Mouse (Mus musculus) midbrain, postnatal 0 days (tissue): ENCODE measurements around the gene Dolk. TPM values are rescaled to one million over a fixed set of nuclear protein-coding genes. Genes with fewer than 3 reads are reported as not detected.

Source experiments
- ATAC-seq: fragments of 200-750 bp; cut with Nextera tagmentation; 2 replicates; pipeline ENCODE4 v1.8.0; 2017; ENCODE audit warnings: moderate number of reproducible peaks, mild to moderate bottlenecking, moderate TSS enrichment, moderate library complexity; ENCODE audit not compliant: low FRiP score
- DNase-seq: peaks from one replicate; pipeline ENCODE4 v3.0.0-alpha.2; 2015; ENCODE audit warnings: low spot score
- H3K27ac ChIP-seq: fragments of 300-500 bp; sonication (generic); 2 replicates; pipeline ENCODE4 v1.5.1; 2014; ENCODE audit warnings: low read depth, mild to moderate bottlenecking, low read length, mixed read lengths
- H3K27me3 ChIP-seq: fragments of 300-500 bp; sonication (generic); 2 replicates; pipeline ENCODE4 v1.6.1; 2014; ENCODE audit warnings: low read length, control low read depth, mixed read lengths; ENCODE audit not compliant: insufficient read depth
- H3K36me3 ChIP-seq: fragments of 300-500 bp; sonication (generic); 2 replicates; pipeline ENCODE4 v1.6.1; 2014; ENCODE audit warnings: low read length, control low read depth, mixed read lengths; ENCODE audit not compliant: insufficient read depth
- H3K4me1 ChIP-seq: fragments of 300-500 bp; sonication (generic); 2 replicates; pipeline ENCODE4 v1.6.1; 2014; ENCODE audit warnings: mild to moderate bottlenecking, control low read depth, antibody characterized with exemption, low read length, mixed read lengths; ENCODE audit not compliant: insufficient read depth
- H3K4me2 ChIP-seq: fragments of 300-500 bp; sonication (generic); 2 replicates; pipeline ENCODE4 v1.6.1; 2014; ENCODE audit warnings: low read depth, mild to moderate bottlenecking, low read length, mixed read lengths; ENCODE audit not compliant: poor library complexity, severe bottlenecking
- H3K4me3 ChIP-seq: fragments of 300-500 bp; sonication (generic); 2 replicates; pipeline ENCODE4 v1.5.1; 2014; ENCODE audit warnings: low read depth, mild to moderate bottlenecking, low read length, moderate library complexity
- H3K9ac ChIP-seq: fragments of 300-500 bp; sonication (generic); replicated peaks from 2 replicates; pipeline ENCODE4 v1.6.1; 2014; ENCODE audit warnings: mild to moderate bottlenecking, low read length, moderate library complexity, mixed read lengths; ENCODE audit not compliant: poor library complexity, severe bottlenecking
- H3K9me3 ChIP-seq: fragments of 300-500 bp; sonication (generic); 2 replicates; pipeline ENCODE4 v1.6.1; 2016; ENCODE audit warnings: low read length, control low read depth
- CTCF ChIP-seq: IDR thresholded peaks from 2 replicates; pipeline ENCODE4 v1.5.1; 2016; ENCODE audit warnings: antibody characterized with exemption, mild to moderate bottlenecking
- WGBS: fragments of 180-500 bp; shearing (Covaris S2); extraction: QIAGEN DNeasy Blood & Tissue Kit; methylation state at CpG from one replicate; pipeline ENCODE4 v1.1.7; 2014; 5-methylcytosine and 5-hydroxymethylcytosine counted together
- polyA plus RNA-seq: library from polyadenylated mRNA; unstranded; fragments of >200 nt; fragmentation: Nextera tagmentation; extraction: Ambion mirVana; gene quantifications from 2 replicates; pipeline ENCODE4 v1.2.1, GENCODE M21; 2015
- total RNA-seq: library from RNA; depleted of rRNA; stranded (reverse); fragments of >200 nt; gene quantifications from 2 replicates; pipeline ENCODE4 v1.2.3, GENCODE M21; 2014; rRNA removed

The Dolk gene
- total and polyA plus RNA-seq, 2 experiments from 2014 or later: 38.7 to 44.7 TPM

DNA sequence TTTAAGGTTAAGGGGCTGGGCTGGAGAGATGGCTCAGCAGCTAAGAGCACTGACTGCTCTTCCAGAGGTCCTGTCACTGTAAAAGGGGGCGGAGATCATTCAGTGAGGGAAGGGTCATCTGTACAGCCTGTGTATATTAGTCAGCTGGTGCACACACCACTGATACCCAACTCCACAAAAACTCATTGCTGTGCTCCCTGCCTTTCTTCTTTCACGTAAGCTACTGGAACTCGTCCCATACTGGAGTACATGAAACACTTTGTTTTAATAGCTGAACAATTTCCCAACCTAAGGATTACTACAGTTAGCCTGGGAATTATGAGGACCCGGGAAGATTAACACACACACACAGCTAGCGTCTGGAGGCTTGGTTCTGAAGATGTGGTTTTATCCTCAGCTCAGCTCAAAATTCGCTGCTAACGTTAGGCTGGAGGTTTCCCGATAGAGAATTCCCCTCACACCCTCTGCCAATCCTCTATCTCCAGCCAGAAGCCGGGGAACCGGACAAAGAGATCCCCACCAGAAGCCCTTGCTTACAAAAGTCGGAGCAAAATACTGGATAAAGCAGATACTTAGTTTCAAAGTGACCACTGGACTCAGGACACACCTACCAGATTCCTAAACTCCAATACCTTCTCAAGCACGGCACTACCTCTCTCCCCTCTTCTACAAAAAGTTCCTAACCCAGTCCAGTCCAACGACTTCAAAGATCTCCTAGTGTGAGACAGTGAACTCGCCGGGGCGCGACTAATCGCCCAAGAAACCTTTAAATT is 49.5 kb downstream of the Dolk start:
- H3K27ac ChIP-seq: peak overlapping the region; percentile 90
- H3K27me3 ChIP-seq: no peaks in the 10 kb centered on the region
- ATAC-seq: no peak
- H3K4me1 ChIP-seq: peaks cover 10% of the 10 kb centered on the region
- no peak for TF ChIP-seq CTCF
- H3K36me3 ChIP-seq: peaks cover 13% of the 10 kb centered on the region
- peak overlapping the region; percentile 36 for H3K9ac ChIP-seq
- H3K4me3 ChIP-seq: peak overlapping the region; percentile 79
- H3K4me2 ChIP-seq: peak overlapping the region; percentile 84
- WGBS: 4% methylated on average over 18 of the region's 18 CpGs
- no peak for DNase-seq
- no peaks in the 10 kb centered on the region for H3K9me3 ChIP-seq

DNA sequence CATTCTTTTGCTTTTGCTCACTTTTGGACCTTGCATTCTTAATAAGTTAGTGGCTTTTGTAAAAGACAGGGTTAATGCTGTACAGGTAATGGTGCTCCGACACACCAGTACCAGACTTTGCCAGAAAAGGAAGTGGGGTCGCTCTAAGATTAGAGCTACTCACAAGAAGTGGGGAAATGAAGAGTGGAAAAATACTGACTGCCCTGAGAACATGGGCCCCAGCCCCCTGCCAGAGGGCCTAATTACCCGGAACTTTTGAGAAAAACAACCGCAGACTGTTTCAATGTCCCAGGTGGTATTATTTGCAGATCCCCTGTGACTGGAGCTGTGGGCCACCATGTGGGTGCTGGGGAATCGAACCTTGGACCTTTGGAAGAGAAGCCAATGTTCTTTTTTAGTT is 50.5 kb downstream of the Dolk start:
- no peak for TF ChIP-seq CTCF
- Histone ChIP-seq H3K4me2 (no peak overlapping the region), H3K4me3 (no peak overlapping the region), H3K4me1 (peaks cover 10% of the 10 kb centered on the region), H3K36me3 (0 out of 2 replicates have a peak, but pooled peaks cover 5% of the 10 kb centered on the region), H3K27me3 (no peaks in the 10 kb centered on the region), H3K27ac (no peak overlapping the region), H3K9ac (no peak overlapping the region), H3K9me3 (no peaks in the 10 kb centered on the region)
- 94% methylated on average over 5 of the region's 5 CpGs for WGBS
- DNase-seq: no peak
- ATAC-seq: no peak

Other genes starting within 250 kb of the Dolk start
- 87.3 and 96.1 TPM in 2 replicates for gene Wdr34, start 237.5 kb downstream of the Dolk start, total RNA-seq
- 76.2 and 82.7 TPM in 2 replicates for gene Wdr34, start 237.5 kb downstream of the Dolk start, polyA plus RNA-seq
- gene Set, start 229.0 kb downstream of the Dolk start, total RNA-seq: 190 and 269 TPM in 2 replicates
- 302 and 345 TPM in 2 replicates for gene Set, start 229.0 kb downstream of the Dolk start, polyA plus RNA-seq
- 1.7 and 2.4 TPM in 2 replicates for gene Pkn3, start 208.7 kb downstream of the Dolk start, total RNA-seq
- 0.73 and 1.2 TPM in 2 replicates for gene Pkn3, start 208.7 kb downstream of the Dolk start, polyA plus RNA-seq
- gene Zdhhc12, start 192.7 kb downstream of the Dolk start, total RNA-seq: 17.7 and 30.7 TPM in 2 replicates
- 23.8 and 28.9 TPM in 2 replicates for gene Zdhhc12, start 192.7 kb downstream of the Dolk start, polyA plus RNA-seq
- 88.2 and 93.2 TPM in 2 replicates for gene Zer1, start 161.7 kb downstream of the Dolk start, total RNA-seq
- gene Zer1, start 161.7 kb downstream of the Dolk start, polyA plus RNA-seq: 12.3 and 14.7 TPM in 2 replicates
- gene Tbc1d13, start 152.6 kb downstream of the Dolk start, total RNA-seq: 141 and 168 TPM in 2 replicates
- gene Tbc1d13, start 152.6 kb downstream of the Dolk start, polyA plus RNA-seq: 8.1 and 10.6 TPM in 2 replicates
- gene Endog, start 114.8 kb downstream of the Dolk start, total RNA-seq: 43.7 and 51.3 TPM in 2 replicates
- 38.9 and 42.2 TPM in 2 replicates for gene Endog, start 114.8 kb downstream of the Dolk start, polyA plus RNA-seq
- gene Spout1, start 107.9 kb downstream of the Dolk start, total RNA-seq: 38.4 and 47.6 TPM in 2 replicates
- gene Spout1, start 107.9 kb downstream of the Dolk start, polyA plus RNA-seq: 55.9 and 60.8 TPM in 2 replicates
- gene Kyat1, start 80.5 kb downstream of the Dolk start, total RNA-seq: 21.9 and 26.4 TPM in 2 replicates
- 16.4 and 17.9 TPM in 2 replicates for gene Kyat1, start 80.5 kb downstream of the Dolk start, polyA plus RNA-seq
- gene Lrrc8a, start 48.6 kb downstream of the Dolk start, total RNA-seq: 52.5 and 65.4 TPM in 2 replicates
- 55.3 and 56.0 TPM in 2 replicates for gene Lrrc8a, start 48.6 kb downstream of the Dolk start, polyA plus RNA-seq
- gene Gm28035, start 45.8 kb downstream of the Dolk start, total RNA-seq: 3.4 and 6.0 TPM in 2 replicates
- 0.09 and 0.11 TPM in 2 replicates for gene Gm28035, start 45.8 kb downstream of the Dolk start, polyA plus RNA-seq
- 7.2 and 9.0 TPM in 2 replicates for gene Phyhd1, start 20.1 kb downstream of the Dolk start, total RNA-seq
- gene Phyhd1, start 20.1 kb downstream of the Dolk start, polyA plus RNA-seq: 3.9 and 4.4 TPM in 2 replicates
- gene Gm28038, start 5.3 kb downstream of the Dolk start, total RNA-seq: not detected in 2 replicates
- not detected in 2 replicates for gene Gm28038, start 5.3 kb downstream of the Dolk start, polyA plus RNA-seq
- gene Nup188, start 63 bp upstream of the Dolk start, total RNA-seq: 29.5 and 33.4 TPM in 2 replicates
- 12.2 and 15.7 TPM in 2 replicates for gene Nup188, start 63 bp upstream of the Dolk start, polyA plus RNA-seq
- gene Sh3glb2, start 73.0 kb upstream of the Dolk start, total RNA-seq: 375 and 403 TPM in 2 replicates
- 185 and 199 TPM in 2 replicates for gene Sh3glb2, start 73.0 kb upstream of the Dolk start, polyA plus RNA-seq
- 64.2 and 72.3 TPM in 2 replicates for gene Miga2, start 77.9 kb upstream of the Dolk start, total RNA-seq
- gene Miga2, start 77.9 kb upstream of the Dolk start, polyA plus RNA-seq: 28.7 and 34.8 TPM in 2 replicates
- gene Dolpp1, start 105.9 kb upstream of the Dolk start, total RNA-seq: 96.2 and 103 TPM in 2 replicates
- gene Dolpp1, start 105.9 kb upstream of the Dolk start, polyA plus RNA-seq: 56.6 and 59.7 TPM in 2 replicates
- gene Crat, start 129.5 kb upstream of the Dolk start, total RNA-seq: 32.6 and 38.0 TPM in 2 replicates
- 24.9 and 27.4 TPM in 2 replicates for gene Crat, start 129.5 kb upstream of the Dolk start, polyA plus RNA-seq
- gene Ptpa, start 129.7 kb upstream of the Dolk start, total RNA-seq: 139 and 147 TPM in 2 replicates
- 138 and 141 TPM in 2 replicates for gene Ptpa, start 129.7 kb upstream of the Dolk start, polyA plus RNA-seq
- gene Ier5l, start 187.9 kb upstream of the Dolk start, total RNA-seq: 23.6 and 28.2 TPM in 2 replicates
- gene Ier5l, start 187.9 kb upstream of the Dolk start, polyA plus RNA-seq: 2.6 and 3.2 TPM in 2 replicates